Mouse (Mus musculus): Measurements from ENCODE around the gene Slc16a5.

- no peak for TF ChIP-seq POLR2A (IDR thresholded peaks at IDR 0.05; ENCODE audit: insufficient read length, low read depth)
- no peak for TF ChIP-seq MAX (IDR thresholded peaks at IDR 0.05; ENCODE audit: low read depth)
These were observed 6.7 kb upstream of the Slc16a5 start for GRCm38 (mm10) chr11:115455619-115456018.

All from myocyte (in vitro differentiated cells).